9 mouse cellular contexts compared by ENCODE assay signal in genomic region chr11:100321479-100322305, GRCm38 (mm10). TPM values are rescaled to one million over a fixed set of nuclear protein-coding genes. Genes with fewer than 3 reads are reported as not detected.
A peak's percentile ranks its signal among the peaks of the same experiment; 100 is the strongest.
DNase-seq lines count a peak whose midpoint lies in the region; ATAC-seq and TF ChIP-seq lines count a peak whose summit lies in the region.
"Not testable (repeated sequence)": the region's sequence is repeated elsewhere in the genome, so short reads cannot be mapped to it uniquely, and the experiment has no call there.
"Had no signal": no experiment of that assay in that cellular context is flagged by ENCODE, and none has a peak within 500 bp of the region (broad histone marks: within the 10 kb centered on the region; RNA-seq: fewer than 3 reads in every experiment).

No protein-coding gene starts in this region.

- peak; percentile 53 for DNase-seq in CD4-positive, CD25-positive, alpha-beta regulatory T cell, adult 2 months (ENCODE audit: low read depth, low spot score)
- peak; percentile 46 for DNase-seq in adipocyte (ENCODE audit: low spot score)
- DNase-seq in kidney, adult 2 months, result peak; percentile 6
- not testable (repeated sequence) for DNase-seq in liver, embryonic 14.5 days (ENCODE audit: low read depth in 3 of 3, low spot score in 3 of 3); stomach, postnatal 0 days (ENCODE audit: low spot score)

- ATAC-seq in heart, embryonic 15.5 days (replicated peaks; ENCODE audit: insufficient number of reproducible peaks, insufficient read depth, low FRiP score, low read depth); liver, embryonic 14.5 days (ENCODE audit: insufficient read depth); midbrain, embryonic 15.5 days (replicated peaks); stomach, postnatal 0 days (ENCODE audit: low FRiP score, low TSS enrichment): not testable (repeated sequence)

- not testable (repeated sequence) for H3K9ac ChIP-seq in heart, embryonic 15.5 days; liver, embryonic 14.5 days (replicated peaks); midbrain, embryonic 15.5 days; stomach, postnatal 0 days (ENCODE audit: low read length)

- not testable (repeated sequence) for TF ChIP-seq CTCF in embryonic fibroblast, embryonic 13.5 days (IDR thresholded peaks at IDR 0.05; ENCODE audit: borderline replicate concordance, insufficient read depth, low read length); kidney, adult 2 months (conservative IDR thresholded peaks at IDR 0.05; ENCODE audit: insufficient read depth, insufficient read length, low read depth, low read length); liver, embryonic 14.5 days (IDR thresholded peaks at IDR 0.05; ENCODE audit: low read depth)
- TF ChIP-seq CTCF in stomach, postnatal 0 days (IDR thresholded peaks at IDR 0.05; ENCODE audit: low read depth), result peak; percentile 22

- H3K36me3 ChIP-seq in heart, embryonic 15.5 days, result peaks cover 19% of the 10 kb centered on the region
- H3K36me3 ChIP-seq in kidney, adult 2 months (ENCODE audit: control insufficient read depth, insufficient read depth, low read length), result peaks cover 13% of the 10 kb centered on the region
- peaks cover 23% of the 10 kb centered on the region for H3K36me3 ChIP-seq in liver, embryonic 14.5 days (replicated peaks; ENCODE audit: control insufficient read depth, insufficient read depth, low read depth)
- peaks cover 11% of the 10 kb centered on the region; the same call in 1 of the 2 replicates for H3K36me3 ChIP-seq in midbrain, embryonic 15.5 days (replicated peaks)
- H3K36me3 ChIP-seq in stomach, postnatal 0 days (ENCODE audit: control insufficient read depth, insufficient read depth, low read length), result peaks cover 13% of the 10 kb centered on the region

- 70% methylated on average over 7 of the region's 7 CpGs for WGBS in heart, embryonic 15.5 days
- WGBS in kidney, adult 2 months, result 67% methylated on average over 7 of the region's 7 CpGs
- 71% methylated on average over 6 of the region's 7 CpGs for WGBS in liver, embryonic 14.5 days (ENCODE audit: insufficient replicate concordance)
- 75% methylated on average over 7 of the region's 7 CpGs for whole genome bisulfite sequencing in midbrain, embryonic 15.5 days
- 62% methylated on average over 7 of the region's 7 CpGs for WGBS in stomach, postnatal 0 days

- TF ChIP-seq POLR2A in embryonic fibroblast, embryonic 13.5 days (IDR thresholded peaks at IDR 0.05; ENCODE audit: low read depth, low read length), result peak; percentile 40; the same call in 1 of the 2 replicates
- TF ChIP-seq POLR2A in kidney, adult 2 months (IDR thresholded peaks at IDR 0.05; ENCODE audit: low read depth, low read length), result peak; percentile 14

- not testable (repeated sequence) for TF ChIP-seq EP300 in liver, embryonic 14.5 days (IDR thresholded peaks at IDR 0.05; ENCODE audit: low read depth); stomach, postnatal 0 days (optimal IDR thresholded peaks at IDR 0.05)

- peak overlapping the region; percentile 39 for H3K4me3 ChIP-seq in embryonic fibroblast, embryonic 13.5 days (ENCODE audit: insufficient read depth, low read length)
- H3K4me3 ChIP-seq in heart, embryonic 15.5 days, result 0 out of 2 replicates have a peak overlapping the region, but pooled peaks have one; percentile 5
- H3K4me3 ChIP-seq in kidney, adult 2 months (ENCODE audit: insufficient read depth, low read depth, low read length); midbrain, embryonic 15.5 days; stomach, postnatal 0 days (ENCODE audit: low read depth, low read length): not testable (repeated sequence)
- peak overlapping the region in 1 of 2 experiments; percentile 20; a peak in 2 of 4 replicates for H3K4me3 ChIP-seq in liver, embryonic 14.5 days (ENCODE audit: insufficient read depth in 1 of 2, low read depth in 2 of 2, low read length in 2 of 2)

- 0 out of 2 replicates have a peak overlapping the region, but pooled peaks have one; percentile 18 for H3K4me2 ChIP-seq in heart, embryonic 15.5 days
- peak overlapping the region; percentile 94 for H3K4me2 ChIP-seq in liver, embryonic 14.5 days (ENCODE audit: low read depth)
- peak overlapping the region; percentile 58; the same call in 1 of the 2 replicates for H3K4me2 ChIP-seq in midbrain, embryonic 15.5 days
- 0 out of 2 replicates have a peak overlapping the region, but pooled peaks have one; percentile 3 for H3K4me2 ChIP-seq in stomach, postnatal 0 days (replicated peaks; ENCODE audit: low read depth)

- H3K27me3 ChIP-seq in heart, embryonic 15.5 days; kidney, adult 2 months (replicated peaks; ENCODE audit: control insufficient read depth, insufficient read depth, low read length); liver, embryonic 14.5 days (ENCODE audit: control insufficient read depth, insufficient read depth, low read length); midbrain, embryonic 15.5 days (replicated peaks); stomach, postnatal 0 days (ENCODE audit: control insufficient read depth, insufficient read depth, low read length): not testable (repeated sequence)

- H3K27ac ChIP-seq in embryonic fibroblast, embryonic 13.5 days (ENCODE audit: insufficient read depth, low read length), result peak overlapping the region; percentile 21; the same call in 1 of the 2 replicates
- H3K27ac ChIP-seq in heart, embryonic 15.5 days, result 0 out of 2 replicates have a peak overlapping the region, but pooled peaks have one; percentile 11
- not testable (repeated sequence) for H3K27ac ChIP-seq in kidney, adult 2 months (ENCODE audit: insufficient read depth, low read depth, low read length); midbrain, embryonic 15.5 days; stomach, postnatal 0 days (replicated peaks)
- peak overlapping the region; percentile 3; the same call in 1 of the 2 replicates for H3K27ac ChIP-seq in liver, embryonic 14.5 days

- not testable (repeated sequence) for H3K4me1 ChIP-seq in embryonic fibroblast, embryonic 13.5 days (ENCODE audit: control insufficient read depth, insufficient read depth, low read length); kidney, adult 2 months (ENCODE audit: control insufficient read depth, insufficient read depth, low read length); stomach, postnatal 0 days (replicated peaks; ENCODE audit: control insufficient read depth, insufficient read depth)
- H3K4me1 ChIP-seq in heart, embryonic 15.5 days (replicated peaks), result peaks cover 15% of the 10 kb centered on the region
- peaks cover 13 to 25% of the 10 kb centered on the region in 2 experiments for H3K4me1 ChIP-seq in liver, embryonic 14.5 days (replicated peaks; ENCODE audit: control insufficient read depth in 2 of 2, insufficient read depth in 2 of 2, low read length in 1 of 2)
- peaks cover 15% of the 10 kb centered on the region for H3K4me1 ChIP-seq in midbrain, embryonic 15.5 days

- not testable (repeated sequence) for H3K9me3 ChIP-seq in heart, embryonic 15.5 days (replicated peaks); liver, embryonic 14.5 days (ENCODE audit: control insufficient read depth, low read length); midbrain, embryonic 15.5 days; stomach, postnatal 0 days (ENCODE audit: control insufficient read depth, low read length)

RNA-seq across cellular contexts. Expression of gene Eif1, which starts 2.0 kb away (rescaled TPM):
- 960 and 1,192 TPM in 2 replicates for polyA plus RNA-seq in embryonic fibroblast, embryonic 13.5 days (2011; ENCODE audit: insufficient read length, low read depth, missing spikeins)
- 1,413 and 1,738 TPM in 2 replicates for polyA plus RNA-seq in heart, embryonic 15.5 days (2015; fragmentation: Nextera tagmentation; extraction: Ambion mirVana)
- 116 and 173 TPM in 2 replicates for polyA plus RNA-seq in kidney, adult 2 months (2012; rRNA removed)
- polyA plus RNA-seq in liver, embryonic 14.5 days (2012; rRNA removed), result 96.0 and 191 TPM in 2 replicates
- 1,798 and 1,809 TPM in 2 replicates for polyA plus RNA-seq in liver, embryonic 14.5 days (2014; fragmentation: Nextera tagmentation; extraction: Ambion mirVana)
- polyA plus RNA-seq in midbrain, embryonic 15.5 days (2015; fragmentation: Nextera tagmentation; extraction: Ambion mirVana), result 1,086 and 1,110 TPM in 2 replicates
- polyA plus RNA-seq in stomach, postnatal 0 days (2015; fragmentation: Nextera tagmentation; extraction: Ambion mirVana), result 1,487 and 1,495 TPM in 2 replicates

RNA-seq across cellular contexts. Expression of gene Gast, which starts 12.5 kb away (rescaled TPM):
- not detected in 2 replicates for polyA plus RNA-seq in embryonic fibroblast, embryonic 13.5 days (2011; ENCODE audit: insufficient read length, low read depth, missing spikeins)
- polyA plus RNA-seq in heart, embryonic 15.5 days (2015; fragmentation: Nextera tagmentation; extraction: Ambion mirVana), result not detected in 2 replicates
- polyA plus RNA-seq in kidney, adult 2 months (2012; rRNA removed), result not detected in 2 replicates
- polyA plus RNA-seq in liver, embryonic 14.5 days (2012; rRNA removed), result not detected in 2 replicates
- polyA plus RNA-seq in liver, embryonic 14.5 days (2014; fragmentation: Nextera tagmentation; extraction: Ambion mirVana), result not detected in 2 replicates
- polyA plus RNA-seq in midbrain, embryonic 15.5 days (2015; fragmentation: Nextera tagmentation; extraction: Ambion mirVana), result 2.0 and 2.3 TPM in 2 replicates
- polyA plus RNA-seq in stomach, postnatal 0 days (2015; fragmentation: Nextera tagmentation; extraction: Ambion mirVana), result 52.0 and 84.7 TPM in 2 replicates
- polyA plus RNA-seq: gonadal fat pad, adult 2 months had no signal

RNA-seq across cellular contexts. Expression of gene Hap1, which starts 34.2 kb away (rescaled TPM):
- 0.17 and 0.77 TPM in 2 replicates for polyA plus RNA-seq in embryonic fibroblast, embryonic 13.5 days (2011; ENCODE audit: insufficient read length, low read depth, missing spikeins)
- polyA plus RNA-seq in heart, embryonic 15.5 days (2015; fragmentation: Nextera tagmentation; extraction: Ambion mirVana), result 5.3 and 7.7 TPM in 2 replicates
- 3.0 and 3.6 TPM in 2 replicates for polyA plus RNA-seq in kidney, adult 2 months (2012; rRNA removed)
- polyA plus RNA-seq in liver, embryonic 14.5 days (2012; rRNA removed), result 0.23 and 0.51 TPM in 2 replicates
- polyA plus RNA-seq in liver, embryonic 14.5 days (2014; fragmentation: Nextera tagmentation; extraction: Ambion mirVana), result 0.06 and 0.38 TPM in 2 replicates
- polyA plus RNA-seq in midbrain, embryonic 15.5 days (2015; fragmentation: Nextera tagmentation; extraction: Ambion mirVana), result 315 and 316 TPM in 2 replicates
- polyA plus RNA-seq in stomach, postnatal 0 days (2015; fragmentation: Nextera tagmentation; extraction: Ambion mirVana), result 7.9 and 10.1 TPM in 2 replicates

RNA-seq across cellular contexts. Expression of gene Krt42, which starts 52.0 kb away (rescaled TPM):
- polyA plus RNA-seq in embryonic fibroblast, embryonic 13.5 days (2011; ENCODE audit: insufficient read length, low read depth, missing spikeins), result not detected in 2 replicates
- not detected in 2 replicates for polyA plus RNA-seq in heart, embryonic 15.5 days (2015; fragmentation: Nextera tagmentation; extraction: Ambion mirVana)
- polyA plus RNA-seq in kidney, adult 2 months (2012; rRNA removed), result not detected in 2 replicates
- polyA plus RNA-seq in liver, embryonic 14.5 days (2012; rRNA removed), result not detected in 2 replicates
- not detected in 2 replicates for polyA plus RNA-seq in liver, embryonic 14.5 days (2014; fragmentation: Nextera tagmentation; extraction: Ambion mirVana)
- not detected in 2 replicates for polyA plus RNA-seq in midbrain, embryonic 15.5 days (2015; fragmentation: Nextera tagmentation; extraction: Ambion mirVana)
- polyA plus RNA-seq in stomach, postnatal 0 days (2015; fragmentation: Nextera tagmentation; extraction: Ambion mirVana), result 0.10 and 0.12 TPM in 2 replicates
- polyA plus RNA-seq: gonadal fat pad, adult 2 months had no signal

Comparison
In these comparisons a context has a peak if more than half of its experiments do, and no peak if none do; other contexts are left out.
1. H3K4me2 ChIP-seq: peak in every context shown above with its lines; median percentile 94 in liver, embryonic 14.5 days; 58 in midbrain, embryonic 15.5 days; 18 in heart, embryonic 15.5 days; 3 in stomach, postnatal 0 days.
2. RNA of gene Gast, which starts 12.5 kb away (polyA plus RNA-seq): 52.0 to 84.7 TPM in stomach, postnatal 0 days; 2.0 to 2.3 TPM in midbrain, embryonic 15.5 days, not detected in embryonic fibroblast, embryonic 13.5 days, not detected in heart, embryonic 15.5 days, not detected in kidney, adult 2 months and not detected in liver, embryonic 14.5 days; every median in the first group is over 10 times any median in the second.
3. RNA of gene Hap1, which starts 34.2 kb away (polyA plus RNA-seq): 315 to 316 TPM in midbrain, embryonic 15.5 days; 7.9 to 10.1 TPM in stomach, postnatal 0 days, 5.3 to 7.7 TPM in heart, embryonic 15.5 days, 3.0 to 3.6 TPM in kidney, adult 2 months, 0.17 to 0.77 TPM in embryonic fibroblast, embryonic 13.5 days and 0.06 to 0.51 TPM in liver, embryonic 14.5 days; every median in the first group is over 10 times any median in the second.